Mouse (Mus musculus) lung, postnatal 0 days (tissue): ENCODE results near the gene Tusc2.

Experiments used
- CTCF ChIP-seq: IDR thresholded peaks from 2 replicates; pipeline ENCODE4 v1.5.1; 2016; ENCODE audit warnings: antibody characterized with exemption, mild to moderate bottlenecking
- EP300 ChIP-seq: IDR thresholded peaks from 2 replicates; pipeline ENCODE4 v1.6.1; 2016; ENCODE audit warnings: antibody characterized with exemption, mild to moderate bottlenecking, control low read depth

- no peak for TF ChIP-seq CTCF
- TF ChIP-seq EP300: no peak
Measured at GRCm38 (mm10) chr9:107593101-107593976, 30.3 kb downstream of the Tusc2 start.
